Mouse (Mus musculus): ENCODE measurements around the gene Tcf20.

GRCm38 (mm10) chr15:82839146-82839545 is 148.5 kb downstream of the Tcf20 start:
- TF ChIP-seq MAX (IDR thresholded peaks at IDR 0.05) (no peak), CTCF (IDR thresholded peaks at IDR 0.05; ENCODE audit: control insufficient read depth, insufficient read depth, insufficient read length) (no peak), USF1 (IDR thresholded peaks at IDR 0.05; ENCODE audit: low read depth) (no peak)
